Mouse (Mus musculus) testis, postnatal 10 days (tissue): ENCODE measurements around the gene Smim17.
"Not testable (repeated sequence)": the region's sequence is repeated elsewhere in the genome, so short reads cannot be mapped to it uniquely, and the experiment has no call there.

ENCODE experiments used
- DNase-seq: peaks from one replicate; pipeline ENCODE4 v3.0.0; 2021; ENCODE audit warnings: low spot score

Smim17 gene

DNA sequence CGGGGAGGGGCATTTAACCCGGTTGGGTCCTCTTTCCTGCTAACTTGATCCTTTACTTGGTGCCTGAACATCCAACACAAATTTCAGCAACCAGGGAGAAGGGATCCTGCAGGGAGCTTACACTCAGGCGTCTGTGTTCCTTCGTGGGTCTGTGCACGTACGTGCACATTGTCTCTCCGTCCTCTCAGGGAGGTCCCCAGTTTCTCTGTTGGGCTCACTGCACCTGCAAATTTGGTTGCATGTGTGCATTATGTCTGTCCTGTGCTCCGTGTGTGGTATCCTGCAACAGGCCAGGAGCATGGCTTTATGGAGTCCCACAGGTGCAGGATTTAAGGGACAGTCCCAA lies 16.9 kb downstream of the Smim17 start:
- DNase-seq = no peak

DNA sequence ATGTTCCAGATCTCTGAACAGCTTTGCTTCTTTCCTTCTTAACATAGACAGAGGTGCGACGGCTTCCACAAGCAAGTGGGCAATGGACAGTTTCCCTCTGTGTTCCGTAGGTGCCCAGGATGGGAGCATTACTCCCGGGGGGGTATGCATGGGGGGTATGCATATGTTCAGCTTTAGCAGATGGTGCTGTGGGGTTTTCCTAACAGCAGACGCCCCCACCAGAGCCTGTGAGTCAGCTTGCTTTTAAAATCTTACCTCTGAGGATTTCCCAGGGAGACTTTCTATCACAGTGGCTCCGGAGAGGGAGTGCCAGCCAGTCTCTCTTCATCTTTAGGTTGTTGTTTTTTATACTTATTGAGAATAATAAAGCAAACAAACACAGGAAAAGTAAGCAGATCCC lies 21.4 kb downstream of the Smim17 start:
- no peak for DNase-seq

DNA sequence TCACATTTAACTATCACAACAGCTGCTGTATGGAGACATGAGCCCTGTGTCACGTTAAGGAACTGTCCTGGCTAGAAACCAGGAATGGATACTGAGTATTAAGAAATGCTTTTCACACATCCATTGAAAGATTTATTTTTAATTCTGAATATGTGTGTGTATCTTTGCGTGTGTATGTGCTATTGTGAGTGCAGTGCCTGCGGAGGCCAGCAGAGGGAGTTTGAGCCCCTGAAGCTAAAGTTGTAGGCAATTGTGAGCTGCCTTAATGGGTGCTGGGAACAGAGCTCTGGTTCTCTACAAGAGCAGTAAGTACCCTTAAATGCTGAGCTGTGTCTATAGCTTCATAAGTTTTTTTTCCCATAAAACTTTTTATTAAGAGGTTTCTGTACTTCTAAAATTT lies 30.9 kb downstream of the Smim17 start:
- no peak for DNase-seq

GRCm38 (mm10) chr7:6430342-6430741 lies 31.8 kb downstream of the Smim17 start:
- DNase-seq = peak; percentile 55

DNA sequence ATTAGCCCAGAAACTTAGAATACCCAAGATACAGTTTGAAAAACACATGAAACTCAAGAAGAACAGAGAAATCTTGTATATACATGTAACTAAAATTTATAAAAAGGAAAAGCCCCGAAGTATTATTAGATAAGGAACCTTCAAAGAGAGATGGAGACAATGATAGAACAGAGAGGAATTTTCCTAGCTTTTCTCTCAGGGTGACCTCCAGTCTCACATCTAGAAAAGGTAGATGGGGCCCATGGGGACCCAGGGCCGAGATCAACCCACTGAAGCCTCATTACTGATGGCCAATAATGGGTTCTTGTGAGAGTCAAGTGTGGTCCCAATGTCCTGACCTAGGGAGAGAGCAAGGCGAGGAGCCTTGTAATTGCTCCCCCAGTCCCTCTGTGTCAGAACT lies 39.9 kb downstream of the Smim17 start, which contains the start of gene Olfr1344:
Olfr1344 (plus strand) TSS at position 301 of the 400 bp plus-strand sequence.
- no peak for DNase-seq

DNA sequence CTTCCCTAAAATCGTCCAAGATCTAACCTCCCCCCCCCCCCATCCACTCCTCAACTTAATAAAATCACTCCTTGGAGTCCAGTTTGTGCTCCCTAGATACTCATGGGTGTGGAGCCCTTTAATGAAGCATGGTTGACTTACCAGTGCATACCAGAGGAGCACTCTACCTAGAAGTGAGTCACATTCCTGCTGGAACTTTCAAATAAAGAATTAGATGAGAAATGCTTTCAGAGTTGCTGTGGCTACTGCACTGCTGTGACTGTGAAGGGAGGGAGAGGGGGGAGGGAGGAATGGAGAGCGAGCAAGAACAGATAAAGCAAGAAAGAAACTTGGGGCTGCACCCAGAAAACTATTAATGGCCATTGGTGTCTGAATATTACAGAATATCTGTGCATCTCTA lies 42.7 kb downstream of the Smim17 start:
- no peak for DNase-seq

- no peak for DNase-seq
Observed at GRCm38 (mm10) chr7:6447771-6448170, 49.3 kb downstream of the Smim17 start.

GRCm38 (mm10) chr7:6455868-6456267 lies 57.4 kb downstream of the Smim17 start, which contains the start of gene Olfr1336:
Olfr1336 (plus strand) TSS chr7:6456168.
- no peak for DNase-seq

GRCm38 (mm10) chr7:6456399-6456798 lies 57.9 kb downstream of the Smim17 start:
- DNase-seq = no peak

- no peak for DNase-seq
Observed at GRCm38 (mm10) chr7:6466951-6467350, 68.4 kb downstream of the Smim17 start, which contains the start of gene Olfr1346. Olfr1346 (plus strand) TSS chr7:6467101.

DNA sequence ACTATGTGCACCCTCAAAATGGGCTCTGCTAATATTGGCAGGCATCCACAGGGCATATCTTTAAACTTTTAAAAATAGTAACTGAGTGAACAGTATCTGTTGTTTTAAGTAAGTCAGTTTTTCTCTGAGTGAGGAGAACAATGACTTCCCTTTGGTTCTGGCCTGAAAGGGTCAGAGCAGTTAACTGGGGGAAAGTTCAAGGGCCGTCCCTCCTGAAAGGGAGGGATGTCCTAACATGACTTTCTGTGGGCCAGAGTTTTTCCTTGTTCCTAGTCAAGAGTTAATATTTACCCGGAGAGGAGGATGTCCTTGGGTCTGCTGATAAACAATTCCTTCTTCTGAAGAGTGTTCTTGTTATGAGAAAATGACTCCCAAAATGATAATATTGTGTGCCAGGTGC lies 79.1 kb downstream of the Smim17 start:
- DNase-seq = not testable (repeated sequence)
